Mouse (Mus musculus) limb, embryonic 14.5 days (tissue): ENCODE measurements at regions not wholly inside any gene's neighbourhood (a gene's known extent, or its start where the extent isn't known, plus 50 kb on each side); places are given as distances from the start of the nearest gene placed in this dataset.

Source experiments
- ATAC-seq: fragments of 200-750 bp; cut with Nextera tagmentation; 2 replicates; pipeline ENCODE4 v1.8.0; 2017; ENCODE audit warnings: low read depth, moderate number of reproducible peaks, moderate TSS enrichment; ENCODE audit not compliant: low FRiP score
- DNase-seq: peaks from one replicate; pipeline ENCODE4 v3.0.0-alpha.2; 2015; ENCODE audit warnings: low spot score
- H3K27ac ChIP-seq: fragments of 300-500 bp; sonication (generic); replicated peaks from 2 replicates; pipeline ENCODE4 v1.5.1; 2014; ENCODE audit warnings: low read depth, mild to moderate bottlenecking, low read length, moderate library complexity, mixed read lengths
- H3K27me3 ChIP-seq: fragments of 300-500 bp; sonication (generic); 2 replicates; pipeline ENCODE4 v1.6.1; 2014; ENCODE audit warnings: low read length, mixed read lengths; ENCODE audit not compliant: control insufficient read depth, insufficient read depth
- H3K36me3 ChIP-seq: fragments of 300-500 bp; sonication (generic); 2 replicates; pipeline ENCODE4 v1.6.1; 2014; ENCODE audit warnings: mild to moderate bottlenecking, low read length, moderate library complexity, mixed read lengths; ENCODE audit not compliant: control insufficient read depth, insufficient read depth
- H3K4me1 ChIP-seq: fragments of 300-500 bp; sonication (generic); 2 replicates; pipeline ENCODE4 v1.6.1; 2014; ENCODE audit warnings: antibody characterized with exemption, low read length, mixed read lengths; ENCODE audit not compliant: control insufficient read depth, insufficient read depth
- H3K4me2 ChIP-seq: fragments of 300-500 bp; sonication (generic); replicated peaks from 2 replicates; pipeline ENCODE4 v1.6.1; 2014; ENCODE audit warnings: low read depth, mild to moderate bottlenecking, low read length, moderate library complexity; ENCODE audit not compliant: severe bottlenecking
- H3K4me3 ChIP-seq: fragments of 300-500 bp; sonication (generic); replicated peaks from 2 replicates; pipeline ENCODE4 v1.5.1; 2014; ENCODE audit warnings: low read length
- H3K9ac ChIP-seq: fragments of 300-500 bp; sonication (generic); 2 replicates; pipeline ENCODE4 v1.6.1; 2014; ENCODE audit warnings: mild to moderate bottlenecking, low read depth, low read length, moderate library complexity; ENCODE audit not compliant: severe bottlenecking
- H3K9me3 ChIP-seq: fragments of 300-500 bp; sonication (generic); 2 replicates; pipeline ENCODE4 v1.6.1; 2016; ENCODE audit warnings: low read length; ENCODE audit not compliant: control insufficient read depth
- POLR2A ChIP-seq: fragments of 200-500 bp; IDR thresholded peaks from 2 replicates; pipeline ENCODE4 v1.8.0; 2012; ENCODE audit warnings: inconsistent platforms, mild to moderate bottlenecking, moderate library complexity, borderline replicate concordance; ENCODE audit not compliant: insufficient read depth, insufficient read length; ENCODE audit errors: extremely low read depth
- WGBS: fragments of 180-500 bp; shearing (Covaris S2); extraction: QIAGEN DNeasy Blood & Tissue Kit; methylation state at CpG from one replicate; pipeline ENCODE4 v1.1.7; 2014; 5-methylcytosine and 5-hydroxymethylcytosine counted together

DNA sequence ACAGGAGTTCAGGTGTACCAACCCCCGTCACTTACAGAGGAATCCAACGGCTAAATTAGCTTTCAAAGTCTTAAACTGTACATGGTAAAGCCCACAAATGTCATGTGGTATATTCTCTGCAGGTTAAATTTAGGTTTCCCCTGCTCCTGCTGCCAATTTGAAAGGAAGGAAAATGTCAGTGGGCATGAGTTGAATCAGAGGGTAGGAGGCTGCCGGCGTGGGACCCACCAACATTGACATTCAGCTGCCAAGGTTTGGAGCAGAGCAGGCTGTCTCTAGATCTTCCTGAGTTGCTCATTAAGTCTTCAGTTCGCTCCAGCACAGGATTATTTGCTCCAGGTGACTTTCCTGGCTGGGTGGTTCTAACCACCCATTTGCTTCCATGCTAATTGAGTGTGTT, 532.1 kb downstream of the Tmem114 start:
- Histone ChIP-seq H3K9ac (no peak overlapping the region), H3K9me3 (no peaks in the 10 kb centered on the region), H3K4me3 (no peak overlapping the region), H3K36me3 (no peaks in the 10 kb centered on the region), H3K4me1 (no peaks in the 10 kb centered on the region), H3K27ac (no peak overlapping the region), H3K4me2 (no peak overlapping the region), H3K27me3 (no peaks in the 10 kb centered on the region)
- ATAC-seq (no peak), DNase-seq (no peak)
- 78% methylated on average over 5 of the region's 5 CpGs for WGBS
- no peak for TF ChIP-seq POLR2A

DNA sequence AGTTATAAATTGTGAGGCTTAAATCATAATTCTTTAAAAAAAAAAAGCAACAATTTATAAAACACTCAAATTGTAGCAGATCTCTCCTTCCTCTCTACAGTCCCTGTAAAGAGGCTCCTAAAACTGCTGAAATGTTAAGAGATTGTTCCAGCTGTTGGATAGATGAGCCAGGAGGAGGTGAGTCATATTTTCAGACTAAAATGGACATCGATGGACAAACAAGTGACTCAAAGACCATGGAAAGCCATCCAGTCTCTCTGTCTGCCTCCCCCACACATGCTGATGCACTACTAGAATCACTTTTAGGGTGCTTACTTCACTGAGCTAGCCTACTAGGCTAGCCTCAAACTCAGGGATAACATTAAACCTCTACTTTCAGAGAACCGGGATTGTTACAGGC, 561.5 kb downstream of the Tmem114 start:
- Histone ChIP-seq H3K4me3 (no peak overlapping the region), H3K27ac (no peak overlapping the region), H3K36me3 (no peaks in the 10 kb centered on the region), H3K9ac (no peak overlapping the region), H3K9me3 (no peaks in the 10 kb centered on the region), H3K4me2 (no peak overlapping the region), H3K27me3 (no peaks in the 10 kb centered on the region), H3K4me1 (no peaks in the 10 kb centered on the region)
- DNase-seq (no peak), ATAC-seq (no peak)
- no peak for TF ChIP-seq POLR2A
- 92% methylated on average over 2 of the region's 2 CpGs for WGBS

GRCm38 (mm10) chr16:7839139-7839538, 585.8 kb downstream of the Tmem114 start:
- Histone ChIP-seq H3K36me3 (no peaks in the 10 kb centered on the region), H3K27me3 (no peaks in the 10 kb centered on the region), H3K9me3 (no peaks in the 10 kb centered on the region), H3K4me1 (no peaks in the 10 kb centered on the region), H3K4me2 (no peak overlapping the region), H3K27ac (no peak overlapping the region), H3K9ac (no peak overlapping the region), H3K4me3 (no peak overlapping the region)
- WGBS = 90% methylated on average over 5 of the region's 5 CpGs
- DNase-seq (no peak), ATAC-seq (no peak)
- TF ChIP-seq POLR2A = no peak

DNA sequence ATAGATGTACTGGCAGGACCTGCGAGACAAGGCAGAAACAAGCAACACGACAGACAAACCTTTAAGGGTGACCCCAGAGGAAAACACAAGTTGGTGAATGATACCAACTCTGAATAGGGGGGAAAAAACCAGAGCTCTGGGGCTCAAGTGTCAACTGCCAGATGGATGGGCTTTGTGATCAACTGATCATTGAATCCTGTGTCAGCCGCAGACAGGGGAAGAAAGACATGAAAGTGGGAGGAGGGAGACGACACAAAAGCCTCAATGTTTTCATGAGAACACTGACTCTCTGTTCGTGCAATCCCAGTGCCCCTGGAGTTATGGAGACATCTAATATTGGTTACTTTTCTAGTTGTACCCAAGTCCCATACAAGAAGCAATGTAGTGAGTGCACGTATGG, 593.8 kb downstream of the Tmem114 start:
- ATAC-seq = no peak

GRCm38 (mm10) chr16:7829939-7830650, 594.8 kb downstream of the Tmem114 start:
- no peaks in the 10 kb centered on the region for H3K36me3 ChIP-seq
- H3K4me1 ChIP-seq = no peaks in the 10 kb centered on the region
- H3K27ac ChIP-seq = no peak overlapping the region
- H3K9me3 ChIP-seq = no peaks in the 10 kb centered on the region
- TF ChIP-seq POLR2A = no peak
- H3K9ac ChIP-seq = no peak overlapping the region
- ATAC-seq = no peak
- H3K27me3 ChIP-seq = no peaks in the 10 kb centered on the region
- WGBS = 75% methylated on average over 9 of the region's 9 CpGs
- H3K4me3 ChIP-seq = no peak overlapping the region
- no peak for DNase-seq
- H3K4me2 ChIP-seq = no peak overlapping the region

More for the DNA sequence above, 593.8 kb downstream of the Tmem114 start:
- Histone ChIP-seq H3K9ac (no peak overlapping the region), H3K27ac (no peak overlapping the region), H3K4me3 (no peak overlapping the region), H3K9me3 (no peaks in the 10 kb centered on the region), H3K4me2 (no peak overlapping the region), H3K4me1 (no peaks in the 10 kb centered on the region), H3K36me3 (no peaks in the 10 kb centered on the region), H3K27me3 (no peaks in the 10 kb centered on the region)
- no peak for DNase-seq
- TF ChIP-seq POLR2A = no peak
- 63% methylated on average over 6 of the region's 6 CpGs for WGBS
